Mouse (Mus musculus): Measurements from ENCODE around the gene Lrrc75b. TPM values are rescaled to one million over a fixed set of nuclear protein-coding genes. Genes with fewer than 3 reads are reported as not detected.

Lrrc75b gene
- polyA plus RNA-seq, 1 experiment from 2014 or later = 0.93 TPM

- Histone ChIP-seq H3K36me3 (peaks cover 9% of the 10 kb centered on the region; the same call in 1 of the 2 replicates), H3K9ac (replicated peaks) (no peak overlapping the region), H3K4me2 (no peak overlapping the region), H3K9me3 (no peaks in the 10 kb centered on the region), H3K4me3 (replicated peaks) (no peak overlapping the region), H3K27me3 (no peaks in the 10 kb centered on the region), H3K4me1 (replicated peaks) (no peaks in the 10 kb centered on the region), H3K27ac (no peak overlapping the region)
- no peak for ATAC-seq (ENCODE audit: insufficient number of reproducible peaks, insufficient read depth, low FRiP score, low TSS enrichment, low read depth)
- 87% methylated on average over 1 of the region's 1 CpGs for WGBS
Observed at GRCm38 (mm10) chr10:75501641-75502040, 58.5 kb downstream of the Lrrc75b start.

- Histone ChIP-seq H3K27ac (no peak overlapping the region), H3K4me2 (no peak overlapping the region), H3K27me3 (no peaks in the 10 kb centered on the region), H3K4me1 (replicated peaks) (no peaks in the 10 kb centered on the region), H3K9ac (replicated peaks) (no peak overlapping the region), H3K36me3 (peaks cover 4% of the 10 kb centered on the region; the same call in 1 of the 2 replicates), H3K9me3 (no peaks in the 10 kb centered on the region), H3K4me3 (replicated peaks) (no peak overlapping the region)
- WGBS = 64% methylated on average over 7 of the region's 7 CpGs
- no peak for ATAC-seq (ENCODE audit: insufficient number of reproducible peaks, insufficient read depth, low FRiP score, low TSS enrichment, low read depth)
Observed at GRCm38 (mm10) chr10:75500345-75500744, 59.8 kb downstream of the Lrrc75b start.

Other genes starting within 250 kb of the Lrrc75b start
- 1.7 and 2.2 TPM in 2 replicates for gene Adora2a, start 243.5 kb downstream of the Lrrc75b start, polyA plus RNA-seq (2016; fragmentation: Nextera tagmentation; extraction: Ambion mirVana)
- 0.24 and 0.36 TPM in 2 replicates for gene Upb1, start 159.2 kb downstream of the Lrrc75b start, polyA plus RNA-seq (2016; fragmentation: Nextera tagmentation; extraction: Ambion mirVana)
- 179 and 203 TPM in 2 replicates for gene Snrpd3, start 42.8 kb downstream of the Lrrc75b start, polyA plus RNA-seq (2016; fragmentation: Nextera tagmentation; extraction: Ambion mirVana)
- 24.0 and 30.0 TPM in 2 replicates for gene Gucd1, start 42.4 kb downstream of the Lrrc75b start, polyA plus RNA-seq (2016; fragmentation: Nextera tagmentation; extraction: Ambion mirVana)
- gene Ggt1, start 1.3 kb upstream of the Lrrc75b start, polyA plus RNA-seq (2016; fragmentation: Nextera tagmentation; extraction: Ambion mirVana) = 0.79 and 0.88 TPM in 2 replicates
- 0.70 and 1.1 TPM in 2 replicates for gene Ggt5, start 29.0 kb upstream of the Lrrc75b start, polyA plus RNA-seq (2016; fragmentation: Nextera tagmentation; extraction: Ambion mirVana)
- 1.5 and 2.2 TPM in 2 replicates for gene Susd2, start 83.7 kb upstream of the Lrrc75b start, polyA plus RNA-seq (2016; fragmentation: Nextera tagmentation; extraction: Ambion mirVana)
- gene Cabin1, start 204.0 kb upstream of the Lrrc75b start, polyA plus RNA-seq (2016; fragmentation: Nextera tagmentation; extraction: Ambion mirVana) = 27.2 and 29.3 TPM in 2 replicates
- 104 and 112 TPM in 2 replicates for gene Ddt, start 213.1 kb upstream of the Lrrc75b start, polyA plus RNA-seq (2016; fragmentation: Nextera tagmentation; extraction: Ambion mirVana)
- gene Gm20441, start 220.6 kb upstream of the Lrrc75b start, polyA plus RNA-seq (2016; fragmentation: Nextera tagmentation; extraction: Ambion mirVana) = 0.35 TPM in 1 of 2 replicates, not detected in the other
- 9.2 and 9.4 TPM in 2 replicates for gene Gstt3, start 221.1 kb upstream of the Lrrc75b start, polyA plus RNA-seq (2016; fragmentation: Nextera tagmentation; extraction: Ambion mirVana)
- gene Gstt1, start 238.3 kb upstream of the Lrrc75b start, polyA plus RNA-seq (2016; fragmentation: Nextera tagmentation; extraction: Ambion mirVana) = 9.2 and 9.8 TPM in 2 replicates